Mouse (Mus musculus): Measurements from ENCODE around the gene Atp2c2.

DNA sequence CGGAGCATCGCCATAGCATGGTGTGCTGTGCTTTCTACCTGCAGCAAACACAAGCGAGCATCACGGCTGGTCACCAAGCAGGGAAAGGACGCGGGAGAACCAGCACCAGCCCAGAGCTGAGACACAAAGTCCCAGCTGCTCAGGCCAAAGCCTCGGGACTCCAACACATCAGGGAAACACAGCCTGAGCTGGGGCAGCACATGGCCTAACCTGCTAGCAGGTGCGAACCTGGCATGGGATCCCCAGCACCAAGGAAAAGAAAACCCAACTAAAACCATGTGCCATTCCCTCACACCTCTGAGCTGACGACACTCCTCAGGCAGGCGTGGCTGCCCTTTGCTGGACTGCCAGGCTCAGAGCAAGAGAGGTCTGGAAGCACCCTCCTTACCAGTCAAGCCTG lies 65.5 kb downstream of the Atp2c2 start:
- TF ChIP-seq GATA1 (IDR thresholded peaks at IDR 0.05; ENCODE audit: borderline replicate concordance, low read length) (no peak), FLI1 (IDR thresholded peaks at IDR 0.05; ENCODE audit: low read length) (no peak)

Measured in megakaryocyte, embryonic 14.5 days (primary cell).